Mouse (Mus musculus) hindbrain, embryonic 14.5 days (tissue): Measurements from ENCODE around the gene Sptbn1. TPM values are rescaled to one million over a fixed set of nuclear protein-coding genes. Genes with fewer than 3 reads are reported as not detected.

ENCODE experiments used
- ATAC-seq: fragments of 200-750 bp; cut with Nextera tagmentation; 2 replicates; pipeline ENCODE4 v1.8.0; 2017; ENCODE audit warnings: moderate number of reproducible peaks, mild to moderate bottlenecking, moderate TSS enrichment, moderate library complexity; ENCODE audit not compliant: low FRiP score
- DNase-seq: peaks from one replicate; pipeline ENCODE4 v3.0.0-alpha.2; 2015; ENCODE audit warnings: low spot score
- H3K27ac ChIP-seq: fragments of 300-500 bp; sonication (generic); 2 replicates; pipeline ENCODE4 v1.5.1; 2014; ENCODE audit warnings: mild to moderate bottlenecking, moderate library complexity
- H3K27me3 ChIP-seq: fragments of 300-500 bp; sonication (generic); 2 replicates; pipeline ENCODE4 v1.6.1; 2014; ENCODE audit warnings: mild to moderate bottlenecking, low read length, mixed read lengths; ENCODE audit not compliant: control insufficient read depth, insufficient read depth
- H3K36me3 ChIP-seq: fragments of 300-500 bp; sonication (generic); replicated peaks from 2 replicates; pipeline ENCODE4 v1.6.1; 2014; ENCODE audit not compliant: control insufficient read depth, insufficient read depth
- H3K4me1 ChIP-seq: fragments of 300-500 bp; sonication (generic); replicated peaks from 2 replicates; pipeline ENCODE4 v1.6.1; 2014; ENCODE audit warnings: antibody characterized with exemption, low read length, mixed read lengths; ENCODE audit not compliant: control insufficient read depth, insufficient read depth
- H3K4me2 ChIP-seq: fragments of 300-500 bp; sonication (generic); replicated peaks from 2 replicates; pipeline ENCODE4 v1.6.1; 2014; ENCODE audit warnings: mild to moderate bottlenecking, moderate library complexity
- H3K4me3 ChIP-seq: fragments of 300-500 bp; sonication (generic); replicated peaks from 2 replicates; pipeline ENCODE4 v1.5.1; 2014; ENCODE audit warnings: mild to moderate bottlenecking, low read length
- H3K9ac ChIP-seq: fragments of 300-500 bp; sonication (generic); 2 replicates; pipeline ENCODE4 v1.6.1; 2014
- H3K9me3 ChIP-seq: fragments of 300-500 bp; sonication (generic); 2 replicates; pipeline ENCODE4 v1.6.1; 2016; ENCODE audit warnings: low read length; ENCODE audit not compliant: control insufficient read depth
- WGBS: fragments of 180-500 bp; shearing (Covaris S2); extraction: QIAGEN DNeasy Blood & Tissue Kit; methylation state at CpG from one replicate; pipeline ENCODE4 v1.1.7; 2014; 5-methylcytosine and 5-hydroxymethylcytosine counted together
- polyA plus RNA-seq: library from polyadenylated mRNA; unstranded; fragments of >200 nt; fragmentation: Nextera tagmentation; extraction: Ambion mirVana; gene quantifications from 2 replicates; pipeline ENCODE4 v1.2.1, GENCODE M21; 2014

The Sptbn1 gene
- polyA plus RNA-seq, 1 experiment from 2014 or later, result 209 TPM

GRCm38 (mm10) chr11:30243591-30243990 is 24.4 kb downstream of the Sptbn1 start:
- H3K4me3 ChIP-seq, result no peak overlapping the region
- no peak overlapping the region for H3K9ac ChIP-seq
- H3K4me1 ChIP-seq, result peaks cover 9% of the 10 kb centered on the region; the same call in 1 of the 2 replicates
- peak; percentile 88 for ATAC-seq
- 51% methylated on average over 3 of the region's 3 CpGs for WGBS
- no peaks in the 10 kb centered on the region for H3K27me3 ChIP-seq
- H3K27ac ChIP-seq, result no peak overlapping the region
- no peaks in the 10 kb centered on the region for H3K9me3 ChIP-seq
- H3K36me3 ChIP-seq, result no peaks in the 10 kb centered on the region
- H3K4me2 ChIP-seq, result no peak overlapping the region
- DNase-seq, result peak; percentile 75

- no peak overlapping the region for H3K4me2 ChIP-seq
- H3K27me3 ChIP-seq, result no peaks in the 10 kb centered on the region
- peaks cover 9% of the 10 kb centered on the region; the same call in 1 of the 2 replicates for H3K4me1 ChIP-seq
- ATAC-seq (no peak), DNase-seq (no peak)
- H3K4me3 ChIP-seq, result no peak overlapping the region
- H3K9me3 ChIP-seq, result no peaks in the 10 kb centered on the region
- H3K27ac ChIP-seq, result no peak overlapping the region
- no peak overlapping the region for H3K9ac ChIP-seq
- H3K36me3 ChIP-seq, result peaks cover 3% of the 10 kb centered on the region; the same call in 1 of the 2 replicates
- WGBS, result 53% methylated on average over 3 of the region's 3 CpGs
These were observed 27.1 kb downstream of the Sptbn1 start for GRCm38 (mm10) chr11:30240861-30241260.

- WGBS, result 64% methylated on average over 4 of the region's 4 CpGs
- ATAC-seq, result no peak
- peaks cover 2% of the 10 kb centered on the region for H3K4me1 ChIP-seq
These were observed 30.0 kb downstream of the Sptbn1 start for GRCm38 (mm10) chr11:30237960-30238359.

GRCm38 (mm10) chr11:30236681-30237242 is 31.2 kb downstream of the Sptbn1 start:
- no peak overlapping the region for H3K4me3 ChIP-seq
- H3K27ac ChIP-seq, result no peak overlapping the region
- DNase-seq, result no peak
- H3K4me1 ChIP-seq, result peaks cover 6% of the 10 kb centered on the region
- H3K27me3 ChIP-seq, result no peaks in the 10 kb centered on the region
- no peak for ATAC-seq
- H3K4me2 ChIP-seq, result no peak overlapping the region
- WGBS, result 71% methylated on average over 4 of the region's 4 CpGs
- H3K9ac ChIP-seq, result no peak overlapping the region
- H3K36me3 ChIP-seq, result peaks cover 9% of the 10 kb centered on the region; the same call in 1 of the 2 replicates
- H3K9me3 ChIP-seq, result no peaks in the 10 kb centered on the region

More at GRCm38 (mm10) chr11:30237960-30238359, 30.0 kb downstream of the Sptbn1 start:
- Histone ChIP-seq H3K36me3 (peaks cover 9% of the 10 kb centered on the region; the same call in 1 of the 2 replicates), H3K4me3 (no peak overlapping the region), H3K27me3 (no peaks in the 10 kb centered on the region), H3K4me2 (no peak overlapping the region), H3K27ac (no peak overlapping the region), H3K9ac (no peak overlapping the region), H3K9me3 (no peaks in the 10 kb centered on the region)
- DNase-seq, result no peak

- peaks cover 16% of the 10 kb centered on the region for H3K4me1 ChIP-seq
- DNase-seq, result no peak
- no peaks in the 10 kb centered on the region for H3K27me3 ChIP-seq
- no peaks in the 10 kb centered on the region for H3K9me3 ChIP-seq
- no peak overlapping the region for H3K4me3 ChIP-seq
- no peak overlapping the region for H3K4me2 ChIP-seq
- H3K36me3 ChIP-seq, result peaks cover 9% of the 10 kb centered on the region; the same call in 1 of the 2 replicates
- ATAC-seq, result peak; percentile 49; the same call in 1 of the 2 replicates
- no peak overlapping the region for H3K9ac ChIP-seq
- no peak overlapping the region for H3K27ac ChIP-seq
These were observed 32.3 kb downstream of the Sptbn1 start for GRCm38 (mm10) chr11:30235666-30236065.

GRCm38 (mm10) chr11:30235218-30235617 is 32.8 kb downstream of the Sptbn1 start:
- 90% methylated on average over 2 of the region's 2 CpGs for WGBS
- Histone ChIP-seq H3K36me3 (peaks cover 9% of the 10 kb centered on the region; the same call in 1 of the 2 replicates), H3K4me2 (no peak overlapping the region), H3K9me3 (no peaks in the 10 kb centered on the region), H3K27me3 (no peaks in the 10 kb centered on the region), H3K27ac (no peak overlapping the region), H3K4me1 (peaks cover 18% of the 10 kb centered on the region), H3K9ac (no peak overlapping the region), H3K4me3 (no peak overlapping the region)
- ATAC-seq, result no peak
- no peak for DNase-seq

- H3K36me3 ChIP-seq, result peaks cover 9% of the 10 kb centered on the region; the same call in 1 of the 2 replicates
- no peak overlapping the region for H3K9ac ChIP-seq
- no peak overlapping the region for H3K27ac ChIP-seq
- no peak overlapping the region for H3K4me2 ChIP-seq
- no peaks in the 10 kb centered on the region for H3K27me3 ChIP-seq
- no peak overlapping the region for H3K4me3 ChIP-seq
- no peak for ATAC-seq
- 89% methylated on average over 4 of the region's 4 CpGs for WGBS
- no peaks in the 10 kb centered on the region for H3K9me3 ChIP-seq
- H3K4me1 ChIP-seq, result peaks cover 20% of the 10 kb centered on the region
- no peak for DNase-seq
These were observed 34.0 kb downstream of the Sptbn1 start for GRCm38 (mm10) chr11:30233946-30234345.

- no peak overlapping the region for H3K4me2 ChIP-seq
- peak; percentile 71 for DNase-seq
- no peak overlapping the region for H3K27ac ChIP-seq
- no peak for ATAC-seq
- H3K9me3 ChIP-seq, result no peaks in the 10 kb centered on the region
- H3K4me3 ChIP-seq, result no peak overlapping the region
- H3K27me3 ChIP-seq, result no peaks in the 10 kb centered on the region
- peaks cover 20% of the 10 kb centered on the region for H3K4me1 ChIP-seq
- peaks cover 9% of the 10 kb centered on the region; the same call in 1 of the 2 replicates for H3K36me3 ChIP-seq
- WGBS, result 82% methylated on average over 2 of the region's 2 CpGs
- H3K9ac ChIP-seq, result no peak overlapping the region
These were observed 35.9 kb downstream of the Sptbn1 start for GRCm38 (mm10) chr11:30232082-30232481.

GRCm38 (mm10) chr11:30231336-30231735 is 36.6 kb downstream of the Sptbn1 start:
- no peak for DNase-seq
- Histone ChIP-seq H3K9me3 (no peaks in the 10 kb centered on the region), H3K4me2 (no peak overlapping the region), H3K4me3 (no peak overlapping the region), H3K4me1 (peaks cover 20% of the 10 kb centered on the region), H3K27me3 (no peaks in the 10 kb centered on the region), H3K9ac (no peak overlapping the region), H3K27ac (no peak overlapping the region), H3K36me3 (peaks cover 9% of the 10 kb centered on the region; the same call in 1 of the 2 replicates)
- ATAC-seq, result no peak
- 87% methylated on average over 3 of the region's 3 CpGs for WGBS
